Mouse (Mus musculus): Measurements from ENCODE around the gene St7.

- TF ChIP-seq CTCF (IDR thresholded peaks at IDR 0.05; ENCODE audit: borderline replicate concordance, control insufficient read depth, extremely low read depth, insufficient read depth, low read length, poor library complexity) = no peak
- no peak for TF ChIP-seq POLR2A (IDR thresholded peaks at IDR 0.05; ENCODE audit: control insufficient read depth, extremely low read depth, insufficient read depth, low read length, poor library complexity)
Measured at GRCm38 (mm10) chr6:17806569-17806968, 113.8 kb downstream of the St7 start.
